Mouse (Mus musculus) intestine, embryonic 16.5 days (tissue): Measurements from ENCODE around the gene Slc26a8. TPM values are rescaled to one million over a fixed set of nuclear protein-coding genes. Genes with fewer than 3 reads are reported as not detected.

ENCODE experiments used
- ATAC-seq: fragments of 200-750 bp; cut with Nextera tagmentation; 2 replicates; pipeline ENCODE4 v1.8.0; 2017; ENCODE audit warnings: moderate TSS enrichment, moderate library complexity
- H3K27ac ChIP-seq: fragments of 300-500 bp; sonication (generic); 2 replicates; pipeline ENCODE4 v1.5.1; 2014; ENCODE audit warnings: mild to moderate bottlenecking, low read length
- H3K27me3 ChIP-seq: fragments of 300-500 bp; sonication (generic); replicated peaks from 2 replicates; pipeline ENCODE4 v1.6.1; 2014; ENCODE audit warnings: low read length, control low read depth, mixed read lengths; ENCODE audit not compliant: control insufficient read depth, insufficient read depth
- H3K36me3 ChIP-seq: fragments of 300-500 bp; sonication (generic); 2 replicates; pipeline ENCODE4 v1.6.1; 2014; ENCODE audit warnings: low read length, control low read depth; ENCODE audit not compliant: control insufficient read depth, insufficient read depth
- H3K4me1 ChIP-seq: fragments of 300-500 bp; sonication (generic); 2 replicates; pipeline ENCODE4 v1.6.1; 2014; ENCODE audit warnings: low read length, control low read depth, mixed read lengths; ENCODE audit not compliant: control insufficient read depth, insufficient read depth
- H3K4me2 ChIP-seq: fragments of 300-500 bp; sonication (generic); 2 replicates; pipeline ENCODE4 v1.6.1; 2014; ENCODE audit warnings: low read depth, low read length, control low read depth
- H3K4me3 ChIP-seq: fragments of 300-500 bp; sonication (generic); 2 replicates; pipeline ENCODE4 v1.5.1; 2014; ENCODE audit warnings: mild to moderate bottlenecking, low read length
- H3K9ac ChIP-seq: fragments of 300-500 bp; sonication (generic); 2 replicates; pipeline ENCODE4 v1.6.1; 2014; ENCODE audit warnings: low read depth, low read length
- H3K9me3 ChIP-seq: fragments of 300-500 bp; sonication (generic); 2 replicates; pipeline ENCODE4 v1.6.1; 2016; ENCODE audit warnings: low read length, control low read depth; ENCODE audit not compliant: control insufficient read depth
- WGBS: fragments of 180-500 bp; shearing (Covaris S2); extraction: QIAGEN DNeasy Blood & Tissue Kit; methylation state at CpG from one replicate; pipeline ENCODE4 v1.1.7; 2014; 5-methylcytosine and 5-hydroxymethylcytosine counted together
- polyA plus RNA-seq: library from polyadenylated mRNA; unstranded; fragments of >200 nt; fragmentation: Nextera tagmentation; extraction: Ambion mirVana; gene quantifications from 2 replicates; pipeline ENCODE4 v1.2.1, GENCODE M21; 2015

Gene Slc26a8
- polyA plus RNA-seq, 1 experiment from 2014 or later, result 0.28 TPM

DNA sequence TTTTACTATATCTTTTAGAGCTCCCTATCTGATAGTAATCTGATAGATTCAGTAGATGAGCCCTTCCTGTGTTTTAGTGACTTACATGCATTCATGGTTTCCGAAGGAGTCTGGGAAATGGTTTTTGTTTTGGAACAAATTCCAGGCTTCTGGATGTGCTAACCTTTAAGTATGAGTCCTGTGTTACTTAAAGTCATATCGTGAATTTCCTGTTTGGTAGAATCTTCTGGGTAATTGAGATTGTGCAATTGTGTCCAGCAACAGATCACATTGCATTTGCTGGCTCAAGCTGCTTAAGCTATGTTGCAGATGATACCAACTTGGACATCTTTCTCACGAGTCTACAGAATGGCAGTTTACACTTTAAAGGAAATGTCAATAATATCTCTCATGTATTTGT is 3.1 kb upstream of the Slc26a8 start:
- 17% methylated on average over 3 of the region's 3 CpGs for WGBS
- Histone ChIP-seq H3K27ac (peak overlapping the region; percentile 97), H3K9ac (no peak overlapping the region), H3K9me3 (no peaks in the 10 kb centered on the region), H3K4me1 (peaks cover 49% of the 10 kb centered on the region), H3K4me3 (peak overlapping the region; percentile 99), H3K27me3 (no peaks in the 10 kb centered on the region), H3K4me2 (peak overlapping the region; percentile 66), H3K36me3 (no peaks in the 10 kb centered on the region)
- ATAC-seq, result no peak

DNA sequence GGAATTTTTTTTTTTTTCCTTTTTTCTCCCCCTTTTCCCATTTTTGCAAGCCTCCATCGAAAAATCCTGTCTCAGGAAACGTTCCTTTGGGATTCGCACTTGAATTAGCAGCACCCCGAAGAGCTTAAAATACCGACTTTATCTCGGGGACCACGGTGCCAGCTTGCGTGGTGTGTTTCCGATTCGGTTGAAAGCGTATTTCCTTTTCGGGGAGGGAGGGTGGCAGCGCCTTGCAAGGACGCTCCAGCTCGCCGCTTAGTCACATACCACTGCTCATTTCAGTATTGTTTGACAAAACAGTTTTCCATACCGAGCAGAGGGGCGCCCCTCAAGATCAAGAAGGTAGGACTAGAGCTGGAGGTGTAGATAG is 2.3 kb upstream of the Slc26a8 start:
- peak overlapping the region; percentile 99 for H3K4me3 ChIP-seq
- H3K9ac ChIP-seq, result peak overlapping the region; percentile 96
- H3K4me2 ChIP-seq, result peak overlapping the region; percentile 66
- peaks cover 43% of the 10 kb centered on the region for H3K4me1 ChIP-seq
- H3K27ac ChIP-seq, result peak overlapping the region; percentile 97
- H3K36me3 ChIP-seq, result no peaks in the 10 kb centered on the region
- under 1% methylated on average over 18 of the region's 18 CpGs for WGBS
- no peaks in the 10 kb centered on the region for H3K9me3 ChIP-seq
- no peak for ATAC-seq
- no peaks in the 10 kb centered on the region for H3K27me3 ChIP-seq

DNA sequence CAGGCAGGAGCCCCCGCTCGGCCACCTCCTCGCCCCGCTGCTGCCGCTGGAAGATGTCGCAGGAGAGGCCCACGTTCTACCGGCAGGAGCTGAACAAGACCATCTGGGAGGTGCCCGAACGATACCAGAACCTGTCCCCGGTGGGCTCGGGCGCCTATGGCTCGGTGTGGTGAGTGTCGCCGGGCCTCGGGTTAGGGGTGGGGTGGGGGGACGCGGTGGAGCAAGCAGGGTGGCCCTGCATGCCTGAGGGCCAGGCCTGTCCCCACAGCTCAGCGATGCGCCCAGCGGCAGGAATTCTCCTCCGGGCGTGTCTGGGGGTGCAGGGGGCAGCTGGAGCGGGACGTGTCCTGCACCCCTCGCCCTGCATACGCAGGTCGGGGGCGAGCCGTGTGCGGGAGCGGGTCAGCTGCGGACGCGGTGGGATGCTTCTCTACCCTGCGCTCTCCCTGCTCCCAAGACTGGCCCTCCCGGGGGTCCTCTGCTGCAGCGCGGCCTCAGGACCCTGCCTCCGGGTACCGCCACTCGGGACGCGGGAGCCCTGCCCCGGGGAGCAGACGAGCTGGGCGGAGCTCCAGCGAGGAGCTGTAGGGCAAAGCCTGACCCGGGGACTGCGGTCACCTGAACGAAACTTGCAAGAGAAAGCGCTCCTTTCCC is 1.8 kb upstream of the Slc26a8 start:
- Histone ChIP-seq H3K36me3 (no peaks in the 10 kb centered on the region), H3K9me3 (no peaks in the 10 kb centered on the region), H3K4me3 (peak overlapping the region; percentile 99), H3K4me1 (peaks cover 39% of the 10 kb centered on the region), H3K4me2 (peak overlapping the region; percentile 66), H3K9ac (peak overlapping the region; percentile 96), H3K27me3 (no peaks in the 10 kb centered on the region), H3K27ac (peak overlapping the region; percentile 97)
- peak; percentile 43 for ATAC-seq
- under 1% methylated on average over 53 of the region's 53 CpGs for WGBS

DNA sequence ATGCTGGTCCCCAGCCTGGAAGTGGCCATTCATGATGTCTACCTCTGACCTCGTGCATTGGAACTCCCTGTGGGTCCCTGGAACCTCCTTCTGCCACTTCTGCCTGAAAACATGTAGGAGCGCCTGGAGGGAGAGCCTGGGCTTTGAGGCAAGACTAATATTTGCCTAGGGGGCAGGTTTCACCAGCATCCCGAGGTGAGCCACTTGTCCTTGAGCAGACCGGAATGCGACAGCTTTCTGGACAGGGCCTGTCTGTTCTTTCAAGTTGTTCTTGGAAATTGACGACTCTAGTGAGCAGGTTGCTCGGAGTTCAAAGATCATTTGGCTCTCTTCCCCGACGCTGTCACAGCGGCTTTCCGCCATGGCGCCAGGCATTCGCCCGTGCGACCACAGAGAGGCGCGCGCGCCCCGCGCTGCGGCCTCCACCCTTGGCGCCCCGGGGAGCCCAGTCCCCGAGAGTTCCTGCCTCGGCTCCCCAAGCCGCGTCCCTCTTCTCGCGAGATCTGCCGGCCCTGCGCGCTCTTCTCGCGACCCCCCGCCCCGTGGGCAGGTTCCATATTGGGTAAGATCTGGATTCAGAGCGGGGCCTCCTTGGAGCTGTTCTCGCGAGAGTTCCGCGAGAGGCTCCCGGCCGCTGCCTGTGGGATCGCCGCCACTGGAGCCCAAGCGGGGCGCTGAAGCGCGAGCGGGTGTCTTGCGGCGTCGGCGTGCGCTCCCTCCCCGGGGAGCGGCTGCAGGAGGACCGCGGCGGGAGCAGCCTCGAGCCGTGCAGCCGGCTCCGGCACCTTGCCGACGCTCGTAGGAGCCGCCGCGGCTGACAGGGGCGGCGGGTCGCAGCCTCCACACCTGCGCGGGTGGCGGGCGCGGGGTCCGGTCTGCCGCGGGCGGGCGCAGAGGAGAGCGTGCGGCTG is 998 bp upstream of the Slc26a8 start, which contains the start of gene Mapk14:
Mapk14 (plus strand) TSS at position 554 of the 911 bp plus-strand sequence.
- Histone ChIP-seq H3K4me2 (peak within 1 kb of the TSS; percentile 66), H3K9ac (peak within 1 kb of the TSS; percentile 96), H3K4me3 (peak within 1 kb of the TSS; percentile 99), H3K4me1 (peaks cover 31% of the 10 kb centered on the region), H3K27ac (peak within 1 kb of the TSS; percentile 97), H3K36me3 (no peaks in the 10 kb centered on the region), H3K27me3 (no peaks in the 10 kb centered on the region), H3K9me3 (no peaks in the 10 kb centered on the region)
- ATAC-seq, result peak; percentile 95
- under 1% methylated on average over 86 of the region's 86 CpGs for WGBS

DNA sequence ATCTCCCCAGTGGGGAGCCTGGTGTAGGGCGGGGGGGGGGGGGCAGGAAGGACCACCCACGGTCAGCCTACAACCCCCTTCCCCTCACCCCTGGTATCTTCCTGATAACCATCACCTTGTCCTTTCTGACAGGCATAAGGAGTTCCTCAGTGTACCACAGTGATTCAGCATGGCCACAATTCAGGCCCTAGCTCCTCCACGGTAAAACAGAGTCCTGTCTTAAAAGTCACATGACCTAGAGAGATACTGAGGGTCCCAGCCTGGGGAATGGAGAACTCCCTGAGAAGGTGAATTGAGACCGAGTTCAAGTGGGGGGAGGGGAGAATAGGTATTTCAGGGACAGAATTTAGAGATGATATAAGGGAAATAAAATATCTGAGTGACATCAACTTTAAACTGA is 2.7 kb downstream of the Slc26a8 start:
- H3K27me3 ChIP-seq, result no peaks in the 10 kb centered on the region
- H3K4me2 ChIP-seq, result no peak overlapping the region
- no peak overlapping the region for H3K27ac ChIP-seq
- H3K9me3 ChIP-seq, result no peaks in the 10 kb centered on the region
- no peaks in the 10 kb centered on the region for H3K36me3 ChIP-seq
- H3K4me1 ChIP-seq, result peaks cover 11% of the 10 kb centered on the region; the same call in 1 of the 2 replicates
- ATAC-seq, result no peak
- no peak overlapping the region for H3K9ac ChIP-seq
- WGBS, result 38% methylated on average over 4 of the region's 4 CpGs
- H3K4me3 ChIP-seq, result no peak overlapping the region

DNA sequence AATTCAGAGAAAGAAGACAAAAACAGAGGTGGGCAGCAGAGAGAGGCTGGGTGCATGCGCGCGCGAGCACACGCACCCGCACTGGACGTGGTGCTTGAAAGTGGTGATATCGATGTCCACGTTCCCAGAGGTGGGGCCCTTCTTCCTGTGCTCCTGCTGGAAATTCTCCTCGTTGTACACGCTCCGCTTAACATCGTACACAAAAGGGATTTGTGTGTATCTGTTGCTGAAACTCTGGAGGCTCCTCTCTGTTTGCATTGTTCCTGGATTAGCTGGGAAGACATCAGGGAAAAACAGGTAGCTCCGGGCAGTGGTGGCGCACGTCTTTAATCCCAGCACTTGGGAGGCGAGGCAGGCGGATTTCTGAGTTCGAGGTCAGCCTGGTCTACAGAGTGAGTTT is 5.4 kb downstream of the Slc26a8 start:
- WGBS, result 83% methylated on average over 19 of the region's 19 CpGs

DNA sequence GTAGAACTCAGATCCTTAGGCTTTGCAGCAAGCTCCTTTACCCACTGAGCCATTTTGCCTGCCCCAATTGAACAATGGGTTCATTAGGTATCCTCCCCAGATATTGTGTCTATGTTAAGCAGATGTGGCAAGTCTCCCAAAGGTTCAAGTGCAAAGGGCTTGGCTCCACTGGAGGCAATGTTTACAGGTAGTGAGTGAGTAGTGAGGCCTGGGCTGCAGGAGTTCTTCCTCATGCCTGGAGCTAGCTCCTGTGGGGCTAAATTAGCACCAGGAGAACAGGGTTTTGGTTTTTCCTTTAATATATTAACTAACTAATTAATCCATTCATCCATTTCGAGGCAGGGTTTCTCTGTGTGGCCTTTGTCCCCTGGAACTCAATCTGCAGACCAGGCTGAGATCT is 6.4 kb downstream of the Slc26a8 start:
- WGBS, result 52% methylated on average over 1 of the region's 1 CpGs
- no peak overlapping the region for H3K4me3 ChIP-seq
- H3K4me2 ChIP-seq, result no peak overlapping the region
- peak; percentile 39 for ATAC-seq
- 0 out of 2 replicates have a peak, but pooled peaks cover 2% of the 10 kb centered on the region for H3K4me1 ChIP-seq
- H3K27me3 ChIP-seq, result no peaks in the 10 kb centered on the region
- H3K9me3 ChIP-seq, result no peaks in the 10 kb centered on the region
- no peaks in the 10 kb centered on the region for H3K36me3 ChIP-seq
- H3K27ac ChIP-seq, result peak overlapping the region; percentile 83
- no peak overlapping the region for H3K9ac ChIP-seq

More for the DNA sequence above, 5.4 kb downstream of the Slc26a8 start:
- H3K36me3 ChIP-seq, result no peaks in the 10 kb centered on the region
- H3K4me1 ChIP-seq, result 0 out of 2 replicates have a peak, but pooled peaks cover 7% of the 10 kb centered on the region
- ATAC-seq, result no peak
- H3K4me3 ChIP-seq, result no peak overlapping the region
- H3K27ac ChIP-seq, result no peak overlapping the region
- no peak overlapping the region for H3K4me2 ChIP-seq
- H3K9me3 ChIP-seq, result no peaks in the 10 kb centered on the region
- H3K27me3 ChIP-seq, result no peaks in the 10 kb centered on the region
- H3K9ac ChIP-seq, result no peak overlapping the region

DNA sequence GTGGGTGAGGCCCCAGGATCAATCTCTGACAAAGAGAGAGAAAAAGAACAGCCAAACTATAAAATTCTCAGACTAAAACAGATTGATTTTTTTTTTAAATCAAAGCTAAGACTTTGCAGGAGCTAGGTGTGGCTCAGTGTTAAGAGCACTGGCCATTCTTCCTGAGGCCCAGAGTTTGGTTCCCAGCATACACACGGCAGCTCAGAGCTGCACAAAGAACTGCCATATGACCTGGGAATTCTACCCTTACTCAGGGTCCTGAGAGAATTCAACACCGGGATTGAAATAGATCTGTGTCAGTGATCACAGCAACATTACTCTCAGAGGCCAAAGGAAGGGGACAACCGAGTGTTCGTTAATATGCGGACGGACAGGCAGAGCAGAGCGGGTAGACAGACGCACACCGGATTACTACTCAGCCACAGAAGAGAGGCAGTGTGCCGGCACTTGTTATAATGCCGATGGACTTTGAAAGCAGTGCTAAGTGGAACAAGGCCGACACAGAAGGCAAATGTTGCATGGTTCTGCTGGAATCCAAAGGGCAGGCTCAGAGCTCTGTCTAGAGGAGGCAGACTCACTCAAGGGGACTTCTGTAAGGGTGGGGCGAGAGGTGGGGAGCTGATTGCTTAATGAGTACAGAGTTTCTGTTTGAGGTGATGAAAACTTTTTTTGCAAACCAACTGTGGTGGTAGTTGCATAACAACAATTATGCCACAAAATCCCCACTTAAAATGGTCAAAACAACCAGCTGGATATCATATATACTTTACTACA is 7.5 kb downstream of the Slc26a8 start:
- ATAC-seq, result peak; percentile 95
- WGBS, result 63% methylated on average over 13 of the region's 13 CpGs
- Histone ChIP-seq H3K9ac (no peak overlapping the region), H3K27ac (peak overlapping the region; percentile 83), H3K36me3 (no peaks in the 10 kb centered on the region), H3K4me2 (no peak overlapping the region), H3K4me1 (0 out of 2 replicates have a peak, but pooled peaks cover 2% of the 10 kb centered on the region), H3K4me3 (no peak overlapping the region), H3K9me3 (no peaks in the 10 kb centered on the region), H3K27me3 (no peaks in the 10 kb centered on the region)

DNA sequence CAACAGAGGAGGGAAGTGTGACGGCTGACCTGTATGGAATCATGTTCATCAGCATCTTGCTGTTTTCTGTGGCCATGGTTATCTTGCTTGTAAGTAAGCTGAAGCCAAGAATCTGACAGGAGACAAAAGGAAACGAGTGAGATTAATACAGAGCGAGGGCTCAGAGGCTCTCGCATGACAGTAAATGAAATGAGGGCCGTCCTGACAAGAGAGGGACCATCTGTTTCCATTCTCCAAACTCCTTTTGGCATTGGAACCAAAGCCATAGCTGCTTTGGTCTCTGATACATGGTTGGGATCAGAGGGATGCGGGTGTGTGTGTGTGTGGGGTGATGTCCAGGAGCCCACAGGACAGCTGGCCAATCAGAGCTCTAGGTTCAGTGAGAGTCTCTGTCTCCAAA is 30.5 kb downstream of the Slc26a8 start:
- Histone ChIP-seq H3K4me3 (no peak overlapping the region), H3K27ac (no peak overlapping the region), H3K27me3 (no peaks in the 10 kb centered on the region), H3K4me1 (peaks cover 5% of the 10 kb centered on the region), H3K4me2 (no peak overlapping the region), H3K9me3 (no peaks in the 10 kb centered on the region), H3K36me3 (no peaks in the 10 kb centered on the region), H3K9ac (no peak overlapping the region)
- 62% methylated on average over 6 of the region's 6 CpGs for WGBS
- no peak for ATAC-seq
